Mouse (Mus musculus): ENCODE measurements at regions not wholly inside any gene's neighbourhood (a gene's known extent, or its start where the extent isn't known, plus 50 kb on each side); places are given as distances from the start of the nearest gene placed in this dataset.
"Not testable (repeated sequence)": the region's sequence is repeated elsewhere in the genome, so short reads cannot be mapped to it uniquely, and the experiment has no call there.

DNA sequence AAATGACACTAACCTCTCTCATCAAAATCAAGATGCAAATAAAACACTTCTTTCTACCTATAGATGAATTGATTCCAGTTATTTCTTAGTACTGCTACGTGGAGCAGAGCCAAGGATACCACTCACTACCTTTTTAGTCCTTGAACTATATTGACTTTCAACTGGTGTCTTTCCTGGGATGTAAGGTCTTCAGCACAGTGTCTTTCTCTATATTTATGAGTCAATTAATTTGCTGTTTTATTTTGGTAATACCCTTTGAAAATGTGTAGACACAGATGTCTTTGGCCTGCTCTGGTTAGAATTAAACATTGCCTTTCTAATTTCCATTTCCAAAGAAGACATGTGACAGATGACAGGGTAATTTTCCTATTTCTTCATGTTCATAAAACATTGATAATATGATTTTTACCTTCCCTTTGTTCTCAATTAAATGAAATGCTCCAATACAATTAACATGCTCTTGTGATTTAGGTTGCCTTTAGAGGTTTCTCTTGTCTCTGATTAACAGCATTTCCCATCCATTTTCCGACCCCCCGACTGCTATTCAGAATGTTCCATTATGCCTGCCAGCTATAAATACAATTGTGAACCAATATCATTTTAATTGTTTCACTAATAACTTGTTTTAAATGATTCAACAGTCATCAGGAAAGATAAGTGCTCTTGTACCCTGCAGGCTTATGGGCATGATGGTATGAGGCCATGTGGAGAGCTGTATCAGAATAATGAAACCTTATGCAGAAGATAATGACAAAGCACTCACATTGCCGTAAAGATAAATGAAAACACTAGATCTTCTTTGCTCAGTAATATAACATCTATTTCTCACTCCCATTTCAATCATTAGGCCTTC lies 266.2 kb upstream of the 1700008P02Rik start:
- DNase-seq (ENCODE audit: low spot score), result no peak

DNA sequence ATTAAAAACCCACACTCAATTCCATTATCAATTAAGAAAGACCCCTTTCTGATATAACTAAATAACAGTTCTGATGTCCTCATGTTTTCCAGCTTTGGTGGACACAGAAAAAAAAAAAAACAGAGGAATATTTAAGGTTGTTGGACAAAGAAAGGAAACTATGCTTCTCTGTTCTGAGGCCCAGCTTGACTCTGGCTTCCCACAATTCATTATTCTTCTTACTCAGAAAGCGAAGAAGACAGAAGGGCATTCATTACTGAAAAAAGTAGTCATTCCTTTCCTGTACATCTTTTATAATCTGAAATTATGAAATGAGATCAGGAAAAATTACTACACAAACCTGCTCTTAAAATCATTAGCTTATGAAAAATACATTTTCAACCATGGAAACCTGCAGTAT lies 263.2 kb upstream of the 1700008P02Rik start:
- DNase-seq (ENCODE audit: low spot score), result no peak

DNA sequence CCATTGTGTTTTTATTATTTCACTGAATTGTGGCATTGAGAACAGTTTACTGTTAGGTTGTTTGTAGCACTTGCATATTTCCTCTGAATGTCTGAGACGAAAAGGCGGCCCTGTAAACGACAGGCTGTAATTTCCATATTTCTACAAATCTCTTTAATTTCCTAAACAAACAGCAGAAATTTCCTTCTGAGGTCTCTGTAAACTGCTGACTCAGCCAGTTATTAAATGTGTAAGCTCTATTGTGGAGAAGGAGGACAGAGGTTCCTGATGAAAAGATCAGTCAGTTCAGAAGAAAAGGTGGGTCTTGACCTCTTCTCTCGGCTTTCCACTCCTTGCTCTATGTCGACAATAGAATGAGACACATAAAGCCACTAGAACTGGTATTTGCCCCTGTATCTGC lies 256.0 kb upstream of the 1700008P02Rik start:
- DNase-seq (ENCODE audit: low spot score), result no peak

DNA sequence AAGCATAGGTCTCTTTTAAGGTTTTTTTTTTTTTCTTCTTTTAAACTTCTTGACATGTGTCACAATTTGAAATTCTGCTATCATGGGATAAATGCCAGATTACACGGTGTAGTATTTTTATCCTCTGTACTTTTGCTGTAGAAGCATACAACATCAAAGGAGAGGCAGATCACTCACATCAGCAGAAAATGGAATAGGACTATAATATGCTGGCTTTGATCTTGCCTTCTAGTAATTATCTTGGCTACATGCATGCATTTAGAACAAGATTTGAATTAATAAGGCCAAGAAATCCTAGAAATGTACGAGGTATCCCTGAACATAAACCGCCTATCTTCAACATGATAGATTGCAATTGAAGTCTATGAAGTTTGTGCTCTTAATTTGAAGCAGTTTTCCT lies 251.9 kb upstream of the 1700008P02Rik start:
- no peak for DNase-seq (ENCODE audit: low spot score)

DNA sequence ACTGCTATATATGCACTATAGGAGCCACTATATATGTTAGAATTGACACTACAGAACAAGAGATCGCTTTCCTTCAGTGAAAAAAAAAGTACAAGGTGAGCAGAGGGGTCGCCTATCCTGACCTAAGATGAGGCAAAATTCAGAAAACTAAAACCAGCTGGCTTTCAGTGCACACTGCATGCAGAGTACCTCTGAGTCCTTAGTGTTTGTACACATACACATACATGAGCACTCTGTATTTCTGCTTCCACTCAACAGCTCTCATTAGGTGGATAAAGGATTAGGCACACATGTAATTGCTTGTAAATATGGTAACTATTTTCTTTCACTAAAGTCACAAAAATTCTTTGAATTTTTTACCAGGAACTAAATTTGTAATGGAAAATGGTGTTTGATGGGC lies 251.5 kb upstream of the 1700008P02Rik start:
- no peak for DNase-seq (ENCODE audit: low spot score)

DNA sequence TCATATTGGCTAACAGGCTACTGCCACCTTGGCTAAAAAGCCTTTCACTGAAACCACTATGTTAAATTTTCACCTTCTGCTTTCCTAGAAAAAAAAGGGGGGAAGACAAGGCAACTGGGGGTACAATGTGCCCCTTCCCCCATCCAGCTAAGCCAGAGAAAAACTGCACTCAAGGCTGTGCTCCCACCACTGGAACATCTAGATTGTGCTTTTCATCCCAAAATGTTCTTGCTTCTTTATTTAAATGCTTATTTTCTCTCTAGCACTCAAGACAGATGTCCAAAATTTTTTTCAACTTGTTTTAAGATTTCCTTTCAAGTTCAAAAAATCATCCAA lies 245.9 kb upstream of the 1700008P02Rik start:
- no peak for DNase-seq (ENCODE audit: low spot score)

DNA sequence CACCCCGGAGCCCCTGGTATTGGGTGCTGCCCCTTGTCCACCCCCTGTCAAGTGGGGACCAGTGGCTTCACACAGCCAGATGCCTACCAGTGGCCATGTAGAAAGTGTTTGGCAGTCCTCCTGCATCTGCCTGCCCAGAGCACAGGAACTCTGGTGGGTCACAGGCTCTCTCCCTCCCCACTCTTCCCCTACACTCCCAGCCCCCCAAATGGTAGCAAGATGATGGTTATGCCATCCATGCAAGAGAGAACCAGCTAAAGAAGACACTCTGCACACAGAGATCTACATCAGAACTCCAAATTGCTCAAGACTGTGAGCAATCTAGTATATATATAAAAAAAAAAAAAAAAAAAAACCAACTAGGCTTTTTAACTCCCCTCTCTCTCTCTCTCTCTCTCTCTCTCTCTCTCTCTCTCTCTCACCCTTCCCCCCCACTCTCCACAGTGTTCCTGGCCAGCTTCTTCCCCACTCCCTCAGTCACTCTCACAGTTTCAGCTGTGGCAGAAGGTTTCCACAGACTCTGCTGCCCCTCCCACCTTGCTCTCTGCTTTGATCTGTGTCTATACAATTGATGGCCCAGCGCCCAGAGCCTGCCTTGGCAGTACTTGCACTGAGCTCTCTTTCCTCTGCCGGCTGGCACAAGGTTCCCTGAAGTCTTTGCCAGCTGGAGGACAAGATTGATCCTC lies 245.4 kb upstream of the 1700008P02Rik start:
- DNase-seq (ENCODE audit: low spot score), result no peak

DNA sequence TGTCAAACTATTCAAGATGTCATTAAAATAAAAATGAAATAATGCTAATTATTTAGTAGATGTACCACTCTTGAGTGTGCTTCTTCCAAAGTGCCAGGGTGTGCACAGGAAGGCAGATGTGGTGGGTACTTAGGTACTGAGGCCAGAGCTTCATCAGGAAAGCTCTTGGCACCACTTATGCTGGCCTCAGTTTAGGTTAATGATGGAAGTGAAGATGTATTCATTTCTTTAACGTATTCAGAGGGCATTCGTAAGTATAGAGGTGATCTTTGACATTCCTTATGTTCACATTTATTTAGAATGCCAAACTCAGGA lies 239.6 kb upstream of the 1700008P02Rik start:
- no peak for DNase-seq (ENCODE audit: low spot score)

DNA sequence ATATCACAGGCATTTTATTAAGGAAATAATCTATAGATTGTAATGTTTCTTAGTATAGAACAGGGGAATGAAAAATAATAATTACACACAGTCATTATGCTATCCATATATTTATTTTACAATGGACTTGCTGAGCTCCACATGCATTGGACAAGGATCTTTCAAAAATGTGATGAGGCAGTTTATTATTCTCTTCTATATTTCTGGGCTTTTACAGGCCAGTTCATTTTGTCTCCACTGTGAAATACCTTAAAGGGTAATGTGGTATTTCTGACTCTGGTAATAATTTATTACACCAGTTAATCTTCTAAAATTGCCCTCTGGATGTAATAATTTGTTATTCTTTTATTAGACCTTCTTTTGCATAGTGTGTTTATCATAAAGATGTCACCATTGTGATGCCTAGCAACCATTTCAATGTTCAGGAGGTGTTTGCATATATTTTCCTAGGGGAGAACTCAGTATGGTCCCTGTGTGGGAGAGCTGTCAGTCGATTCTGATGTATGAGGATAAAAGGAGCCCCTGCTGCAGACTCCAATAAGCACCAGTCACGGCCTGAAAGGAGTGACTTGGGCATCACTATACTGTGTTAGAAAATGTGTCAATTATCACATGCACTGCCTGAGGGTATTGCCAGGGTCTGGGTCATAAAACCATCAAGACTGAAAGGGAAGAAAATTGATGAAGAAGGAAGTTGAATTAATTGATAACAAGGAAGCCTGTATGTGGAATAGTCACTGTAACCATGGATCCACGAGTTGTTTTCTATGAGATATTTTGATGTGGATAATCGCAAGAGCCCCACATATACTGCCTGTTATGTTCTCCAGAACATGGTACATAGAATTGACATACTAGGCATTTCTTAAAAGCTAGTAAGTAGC lies 239.0 kb upstream of the 1700008P02Rik start:
- no peak for DNase-seq (ENCODE audit: low spot score)

DNA sequence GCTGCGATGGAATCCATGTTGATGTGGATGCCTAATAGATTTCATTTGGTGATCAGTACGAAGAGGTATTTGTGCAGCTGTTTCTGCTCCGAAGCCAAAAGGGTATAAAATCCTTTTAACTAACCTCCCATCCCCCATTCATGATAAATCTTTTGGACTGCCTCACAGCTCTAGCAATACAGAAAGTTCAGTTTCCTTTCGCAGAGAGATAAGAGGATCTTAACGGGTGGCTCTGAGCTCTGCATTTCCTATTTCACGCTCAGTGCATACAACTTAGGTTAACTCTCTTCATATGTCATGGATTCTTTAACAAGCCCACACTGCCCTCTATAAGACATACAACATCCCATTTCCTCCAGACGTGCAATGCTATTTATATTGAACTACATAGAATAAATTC lies 199.1 kb upstream of the 1700008P02Rik start:
- DNase-seq (ENCODE audit: low spot score), result no peak

DNA sequence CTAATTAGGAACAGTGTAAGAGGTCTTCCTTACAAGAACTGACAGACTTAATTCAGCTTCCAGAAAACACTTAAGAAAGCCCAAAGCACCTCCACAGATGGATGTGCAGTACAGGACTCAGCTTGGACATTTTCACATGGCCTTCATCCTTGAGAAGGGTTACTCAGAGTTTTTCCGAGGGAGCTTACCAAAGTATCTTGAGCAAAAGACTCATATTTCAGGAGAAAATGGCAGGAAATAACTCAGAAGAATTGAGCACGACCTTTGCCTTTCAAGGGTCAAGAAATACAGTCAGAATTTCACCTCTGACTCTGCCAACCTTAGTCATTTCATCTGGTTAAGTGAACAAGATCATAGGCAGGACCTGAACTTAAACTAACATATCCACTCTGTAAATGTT lies 192.1 kb upstream of the 1700008P02Rik start:
- no peak for DNase-seq (ENCODE audit: low spot score)

DNA sequence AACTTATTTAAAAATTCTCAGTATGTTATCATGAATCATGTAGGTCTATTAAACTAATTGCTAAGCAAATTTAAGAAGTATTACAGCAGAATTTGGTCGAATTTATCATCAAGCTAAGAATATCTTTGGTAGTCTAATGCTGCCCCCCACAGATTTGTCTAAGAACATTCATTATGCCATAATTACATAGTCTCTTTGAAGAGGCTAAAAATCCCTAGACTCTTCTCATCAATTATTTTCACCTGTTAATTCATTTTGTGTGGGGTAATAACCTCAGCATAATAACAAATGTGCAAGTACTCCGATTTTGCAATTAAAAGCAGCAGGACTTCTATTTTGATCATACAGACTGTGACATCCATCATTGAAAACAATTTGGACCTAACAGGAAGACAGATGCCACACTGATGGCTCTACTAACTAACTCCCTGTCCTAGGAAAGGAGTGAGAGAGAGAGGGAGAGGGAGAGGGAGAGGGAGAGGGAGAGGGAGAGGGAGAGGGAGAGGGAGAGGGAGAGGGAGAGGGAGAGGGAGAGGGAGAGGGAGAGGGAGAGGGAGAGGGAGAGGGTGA lies 189.2 kb upstream of the 1700008P02Rik start:
- DNase-seq (ENCODE audit: low spot score), result no peak

DNA sequence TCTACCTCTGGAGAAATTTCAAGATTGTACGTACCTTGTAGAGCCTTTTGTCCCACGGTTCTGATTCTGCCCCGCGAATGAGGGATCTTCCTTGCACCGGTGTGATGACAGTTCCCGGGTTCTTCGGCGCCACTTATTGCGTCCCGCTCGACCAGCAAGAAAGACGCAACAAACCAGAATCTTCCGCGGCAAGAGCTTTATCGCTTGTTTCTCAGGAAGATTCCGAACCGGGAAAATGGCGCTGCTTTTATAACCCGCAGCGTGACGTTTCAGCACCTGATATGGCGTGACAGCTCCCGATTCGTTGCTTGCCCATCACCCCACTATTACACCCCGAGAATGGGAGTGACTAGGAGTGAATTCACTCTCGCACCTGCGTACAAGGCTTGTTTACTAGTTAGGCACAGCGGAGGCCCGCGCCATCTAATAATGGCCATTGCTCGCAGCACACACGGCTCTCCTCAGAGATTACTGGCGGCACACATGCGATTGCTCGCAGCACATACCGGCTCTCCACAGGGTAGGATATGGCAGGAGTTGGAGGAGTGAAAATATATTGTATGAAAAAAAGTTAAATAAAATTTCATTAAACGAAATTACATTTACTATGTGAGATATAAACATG lies 180.0 kb upstream of the 1700008P02Rik start:
- not testable (repeated sequence) for DNase-seq (ENCODE audit: low spot score)

DNA sequence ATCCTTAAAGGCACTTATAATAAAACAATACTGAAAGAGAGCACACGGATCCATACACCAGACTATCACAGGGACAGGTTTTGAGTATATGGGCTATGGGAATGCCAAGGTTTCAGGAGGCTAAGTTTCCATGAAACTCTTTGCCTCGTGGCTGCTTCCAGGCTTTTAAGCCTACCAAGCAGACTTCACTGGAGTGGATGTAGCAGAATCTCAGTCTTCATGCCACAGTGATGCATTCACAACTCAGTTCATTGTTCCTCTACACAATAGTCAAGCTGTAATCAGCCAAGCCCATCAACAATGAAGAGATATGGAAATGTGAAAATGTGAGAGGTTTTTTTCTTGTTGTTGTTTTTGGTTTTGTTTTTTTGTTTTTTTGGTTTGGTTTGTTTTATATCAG lies 148.3 kb upstream of the 1700008P02Rik start:
- no peak for DNase-seq (ENCODE audit: low spot score)

DNA sequence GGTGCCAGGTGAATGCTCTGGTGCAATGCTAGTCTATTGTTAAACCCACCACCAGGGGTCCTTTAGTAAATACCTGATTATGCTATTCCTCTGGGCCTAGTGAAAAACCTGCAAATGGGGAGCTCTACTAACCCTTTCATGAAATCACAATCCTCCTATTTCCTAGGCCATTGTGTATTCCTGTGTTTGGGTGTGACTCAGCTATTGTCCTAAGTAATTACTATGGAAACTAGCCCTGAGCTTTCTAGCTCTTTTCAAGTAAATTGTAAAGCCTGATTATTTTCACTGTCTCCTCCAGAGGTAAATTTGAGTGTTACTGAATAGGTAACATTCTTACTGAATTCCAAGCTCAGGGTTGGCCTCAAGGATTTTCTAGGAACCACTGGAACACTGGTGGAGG lies 147.8 kb upstream of the 1700008P02Rik start:
- not testable (repeated sequence) for DNase-seq (ENCODE audit: low spot score)

DNA sequence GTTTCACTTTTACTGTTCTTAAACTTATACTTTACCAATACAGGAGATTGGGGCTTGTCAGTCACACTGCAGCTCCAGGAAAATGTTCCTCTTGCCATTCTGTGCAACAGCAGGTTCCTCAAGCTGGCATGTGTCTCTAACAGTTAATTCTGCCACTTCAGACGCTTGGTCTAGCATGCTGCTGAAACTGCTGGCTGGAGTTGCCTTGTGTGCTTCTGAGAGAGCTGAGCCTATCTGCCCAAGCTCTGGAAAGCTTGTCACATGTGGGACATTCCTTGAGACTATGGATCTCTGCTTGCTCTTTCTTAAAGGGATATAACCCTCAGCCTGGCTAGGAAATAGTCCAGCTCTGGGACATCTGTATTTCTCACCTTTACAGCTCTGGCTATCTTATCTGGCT lies 138.9 kb upstream of the 1700008P02Rik start:
- no peak for DNase-seq (ENCODE audit: low spot score)

DNA sequence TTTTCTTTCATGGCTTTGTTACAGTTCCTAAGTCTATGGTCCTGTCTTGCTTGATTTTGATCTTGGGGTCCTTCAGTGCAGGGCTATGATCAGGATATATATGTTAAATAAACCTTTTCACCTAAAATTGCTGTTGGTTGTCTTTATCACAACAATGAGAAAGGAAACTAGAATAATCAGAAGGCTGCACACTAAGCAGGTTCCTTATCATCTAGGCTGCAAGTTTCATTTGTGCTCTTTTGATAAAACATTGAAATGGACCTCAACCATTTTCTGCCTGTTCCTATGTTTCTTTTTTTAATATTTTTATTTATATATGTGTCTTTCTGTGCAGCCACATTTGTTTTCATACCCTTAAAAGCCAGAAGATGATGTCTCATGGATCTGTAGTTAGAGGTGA lies 137.3 kb upstream of the 1700008P02Rik start:
- DNase-seq (ENCODE audit: low spot score), result no peak

DNA sequence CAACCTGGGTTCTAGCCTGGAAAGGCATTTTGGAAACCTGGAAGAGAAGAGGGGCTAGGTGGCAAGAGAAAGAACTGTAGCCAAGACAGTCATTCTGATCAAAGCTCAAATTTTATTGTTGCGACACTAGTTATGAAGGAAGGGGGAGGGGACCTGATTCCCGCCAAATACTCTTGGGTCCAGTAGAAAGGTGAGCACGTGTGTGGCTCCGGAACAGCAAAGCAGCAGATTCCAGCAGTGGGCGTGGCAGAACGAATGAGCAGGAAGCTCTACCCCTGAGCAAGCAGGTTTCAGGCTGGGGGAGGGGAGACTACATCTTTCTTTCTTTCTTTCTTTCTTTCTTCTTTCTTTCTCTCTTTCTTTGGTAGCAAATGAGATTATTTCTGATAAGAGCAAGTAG lies 130.5 kb upstream of the 1700008P02Rik start:
- not testable (repeated sequence) for DNase-seq (ENCODE audit: low spot score)

DNA sequence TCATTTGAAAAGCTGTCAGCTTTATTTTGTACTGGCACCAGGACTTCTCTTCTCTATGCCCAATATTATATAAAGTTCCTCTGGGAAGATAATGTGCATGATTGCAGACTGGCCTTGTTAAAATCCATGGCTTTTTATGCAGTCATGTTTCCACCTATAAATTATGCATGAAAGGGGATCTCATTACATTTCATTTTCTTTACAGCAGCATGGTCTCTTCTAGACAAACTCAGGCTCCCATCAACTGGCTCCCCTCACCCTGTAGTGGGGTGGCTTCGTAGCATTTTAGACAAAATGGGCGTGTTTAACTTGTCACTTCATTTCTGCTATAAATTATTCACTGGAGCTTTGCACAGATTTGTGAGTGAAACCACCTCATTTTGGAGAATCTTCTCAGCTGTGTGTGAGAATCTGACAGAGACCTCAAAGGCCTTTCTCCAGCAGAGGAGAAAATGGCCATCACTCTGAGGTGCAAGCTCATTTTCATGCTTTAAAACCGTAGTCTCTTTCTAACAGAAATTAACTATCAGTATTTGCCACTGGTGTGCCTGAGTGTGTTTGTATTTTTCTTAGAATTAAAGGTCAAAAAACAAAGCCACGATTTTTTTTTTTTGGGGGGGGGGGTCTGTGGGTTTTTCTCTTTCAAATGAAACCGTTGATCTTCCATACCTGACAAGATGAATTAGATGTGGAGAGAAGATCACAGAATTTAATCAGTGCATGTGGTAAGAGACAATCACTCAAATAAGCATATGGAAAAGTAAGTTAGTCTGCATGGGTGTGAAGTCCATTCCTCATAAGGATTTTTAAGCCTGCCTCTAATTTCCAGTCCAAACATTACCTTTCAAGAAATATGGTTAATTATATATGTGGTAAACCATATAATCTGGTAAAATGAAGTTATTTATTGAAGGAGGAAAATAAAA lies 111.4 kb upstream of the 1700008P02Rik start:
- DNase-seq (ENCODE audit: low spot score), result no peak

DNA sequence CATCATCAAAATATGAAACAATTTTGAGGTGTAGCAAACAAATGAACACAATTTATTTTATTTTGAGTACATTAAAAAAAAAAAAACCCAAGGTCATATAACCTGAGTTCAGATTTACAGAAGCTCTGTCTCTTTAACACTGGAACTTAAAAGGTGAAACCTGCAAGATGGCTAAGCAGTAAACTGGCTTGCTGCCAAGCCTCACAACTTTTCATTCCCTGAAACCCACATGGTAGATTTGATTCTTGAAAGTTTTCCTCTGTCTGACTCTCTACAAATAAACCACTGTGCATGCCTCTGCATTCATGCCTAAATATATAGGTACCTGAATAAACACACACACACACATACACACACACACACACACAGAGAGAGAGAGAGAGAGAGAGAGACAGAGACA lies 109.8 kb upstream of the 1700008P02Rik start:
- DNase-seq (ENCODE audit: low spot score), result no peak

DNA sequence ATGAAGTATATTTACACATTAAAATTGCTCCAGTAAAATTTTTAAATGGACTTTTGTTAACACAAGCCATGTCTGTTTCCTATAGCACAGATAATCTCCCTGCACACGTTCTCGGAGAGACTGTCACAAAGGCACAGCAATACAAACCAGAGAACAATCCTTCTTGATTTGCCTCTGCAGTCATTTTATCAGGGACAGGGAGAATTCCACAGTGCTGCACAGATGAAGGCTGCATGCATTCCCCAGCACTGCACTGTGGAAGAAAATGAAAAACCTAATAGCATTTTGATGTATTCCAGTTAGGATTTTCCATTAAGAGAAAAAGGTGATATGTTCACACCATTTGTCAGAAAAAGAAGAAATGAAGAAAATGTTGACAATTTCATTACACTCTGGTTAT lies 63.4 kb upstream of the 1700008P02Rik start:
- no peak for DNase-seq (ENCODE audit: low spot score)

All from urinary bladder, postnatal 25 days (tissue).